Mouse (Mus musculus) heart, postnatal 0 days (tissue): ENCODE results near the gene Cd86.

ENCODE experiments used
- CTCF ChIP-seq: IDR thresholded peaks from 2 replicates; pipeline ENCODE4 v1.5.1; 2016; ENCODE audit warnings: antibody characterized with exemption, control low read depth, low read depth
- EP300 ChIP-seq: IDR thresholded peaks from 2 replicates; pipeline ENCODE4 v1.6.1; 2016; ENCODE audit warnings: antibody characterized with exemption, low read depth

GRCm38 (mm10) chr16:36602632-36603031 lies 63.2 kb downstream of the Cd86 start:
- TF ChIP-seq CTCF (no peak), EP300 (no peak)
